Mouse (Mus musculus) neutrophil, adult 65 days (primary cell): Measurements from ENCODE around the gene Otc. TPM values are rescaled to one million over a fixed set of nuclear protein-coding genes. Genes with fewer than 3 reads are reported as not detected.

Experiments
- total RNA-seq: library from RNA; stranded (reverse); gene quantifications from 2 replicates; pipeline ENCODE4 v1.2.4, GENCODE M21; 2023

Otc gene
- not detected in 2 replicates for total RNA-seq

GRCm38 (mm10) chrX:10251852-10252504, at the start of gene Otc:
Gene Otc (plus strand): TSS chrX:10252305.

GRCm38 (mm10) chrX:10216410-10216949, 35.6 kb upstream of the Otc start, which contains the start of gene Rpgr:
Gene Rpgr (minus strand): TSS chrX:10216920.

Other genes with a start within 250 kb of the Otc start
- 0.66 TPM in 1 of 2 replicates, not detected in the other for gene Srpx, start 134.6 kb upstream of the Otc start, total RNA-seq
- gene Rpgr, start 35.4 kb upstream of the Otc start, total RNA-seq: 1.00 and 1.6 TPM in 2 replicates
- gene Tspan7, start 232.9 kb downstream of the Otc start, total RNA-seq: 0.25 TPM in 1 of 2 replicates, not detected in the other